Mouse (Mus musculus) neutrophil, adult 5-6 weeks (primary cell): ENCODE measurements around the gene Parp14. TPM values are rescaled to one million over a fixed set of nuclear protein-coding genes. Genes with fewer than 3 reads are reported as not detected.
"Not testable (repeated sequence)": the region's sequence is repeated elsewhere in the genome, so short reads cannot be mapped to it uniquely, and the experiment has no call there.

Experiments
- ATAC-seq: fragments of 151-379, 151-347 bp; 2 replicates; pipeline ENCODE4 v1.8.0; 2017; ENCODE audit warnings: mild to moderate bottlenecking, moderate TSS enrichment; ENCODE audit not compliant: insufficient number of reproducible peaks, poor library complexity, low FRiP score, severe bottlenecking; ENCODE audit errors: extremely low read depth
- total RNA-seq: library from RNA; stranded (forward); fragments of 200-1000 nt; gene quantifications from 2 replicates; pipeline ENCODE4 v1.2.3, GENCODE M21; 2017

Gene Parp14
- 87.9 and 94.6 TPM in 2 replicates for total RNA-seq

DNA sequence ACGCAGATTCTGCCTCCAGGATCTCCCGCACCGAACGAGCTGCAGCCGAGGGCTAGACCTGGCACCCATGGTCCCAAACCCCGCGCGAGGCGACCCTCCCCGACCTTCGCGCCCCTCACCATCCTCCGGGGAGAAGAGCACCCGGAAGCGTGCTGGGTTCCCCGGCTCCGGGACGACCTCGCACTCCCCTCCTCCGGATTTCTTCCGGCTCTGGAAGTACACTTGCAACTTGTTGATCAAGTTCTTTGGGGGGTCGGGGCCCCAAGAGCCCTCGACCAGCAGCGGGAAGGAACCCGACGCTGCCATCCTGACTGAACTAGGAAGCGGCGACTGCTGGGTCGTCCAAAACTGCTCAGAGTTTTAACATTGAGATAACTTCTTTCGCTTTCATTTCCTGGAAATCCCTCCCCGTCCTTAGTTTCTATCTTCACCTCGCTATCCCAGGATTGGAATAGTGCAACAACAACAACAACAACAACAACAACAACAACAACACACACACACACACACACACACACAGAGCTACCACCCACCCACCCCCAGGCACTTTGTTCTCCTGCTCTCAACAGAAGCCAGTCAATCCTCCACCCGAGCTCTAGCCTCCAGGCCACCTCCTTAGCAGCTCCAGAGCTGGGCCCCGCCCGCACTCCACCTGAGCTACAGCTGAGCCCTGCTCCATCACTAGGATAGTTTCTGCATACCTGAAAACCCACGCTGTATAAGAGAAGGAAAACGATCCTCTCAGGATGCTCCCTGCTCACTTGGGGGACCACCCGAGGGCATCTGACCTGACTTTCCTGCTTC, at the start of gene Parp14:
Gene Parp14, minus strand, starts transcription at position 497 of the 804 bp plus-strand sequence.
- ATAC-seq, result peak; percentile 55

- ATAC-seq, result peak; percentile 75
Measured at GRCm38 (mm10) chr16:35918721-35919543, 47.6 kb upstream of the Parp14 start.

DNA sequence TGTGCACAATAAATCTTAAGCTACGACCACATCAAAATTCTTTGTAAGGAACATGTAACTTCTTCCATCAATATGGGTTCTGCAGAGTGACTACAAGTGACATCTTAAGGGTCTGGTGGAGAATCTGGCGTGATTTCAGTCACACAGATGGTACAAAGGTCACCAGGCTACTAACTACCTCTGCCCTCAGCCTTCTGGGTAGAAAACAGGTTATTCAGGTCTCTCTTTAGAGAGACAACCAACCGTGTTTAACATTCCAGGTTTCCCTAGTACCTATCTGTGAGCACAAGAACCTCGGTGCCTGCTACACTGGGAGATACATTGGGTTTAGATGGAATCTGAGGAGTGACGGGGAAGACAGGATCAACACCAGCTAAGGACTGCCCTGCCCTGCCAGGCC, 43.0 kb upstream of the Parp14 start:
- ATAC-seq, result no peak

DNA sequence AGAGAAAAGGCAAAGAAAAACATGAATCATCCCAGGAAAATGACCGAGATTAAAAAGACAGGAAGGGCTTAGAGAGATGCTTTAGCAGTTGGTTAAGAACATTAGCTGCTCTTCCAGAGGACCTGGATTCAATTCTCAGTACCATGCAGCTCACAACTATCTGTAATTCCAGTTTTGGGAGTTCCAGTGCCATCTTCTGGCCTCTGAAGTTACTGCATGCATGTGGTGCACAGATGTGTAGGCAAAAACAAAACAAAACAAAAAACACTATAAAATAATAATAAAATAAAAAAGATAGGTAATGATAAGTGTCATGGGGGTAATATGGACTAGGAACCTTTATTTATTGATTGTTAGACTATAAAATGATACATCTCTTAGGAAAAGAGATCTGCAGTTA, 42.2 kb upstream of the Parp14 start:
- ATAC-seq, result peak; percentile 75

DNA sequence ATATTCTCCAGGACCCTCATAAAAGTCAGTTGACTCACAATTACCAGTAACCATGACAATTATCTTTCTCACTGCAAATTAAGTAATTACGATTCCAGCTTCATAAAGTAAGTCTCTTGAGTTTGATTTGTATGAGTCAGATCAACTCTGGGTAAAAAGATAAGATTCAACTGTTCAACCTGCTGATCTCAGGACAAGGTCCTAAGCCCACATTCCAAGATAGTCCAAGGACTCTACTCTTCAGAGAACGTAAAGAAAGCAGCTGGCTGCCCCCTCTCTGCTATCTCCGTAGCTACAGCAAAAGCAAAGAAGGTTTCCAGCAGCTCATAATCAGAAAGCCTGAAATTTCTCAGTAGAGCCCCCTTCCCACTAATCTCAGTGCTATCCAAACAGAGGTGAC, 40.1 kb upstream of the Parp14 start:
- no peak for ATAC-seq

- no peak for ATAC-seq
Measured at GRCm38 (mm10) chr16:35907432-35908201, 36.3 kb upstream of the Parp14 start.

DNA sequence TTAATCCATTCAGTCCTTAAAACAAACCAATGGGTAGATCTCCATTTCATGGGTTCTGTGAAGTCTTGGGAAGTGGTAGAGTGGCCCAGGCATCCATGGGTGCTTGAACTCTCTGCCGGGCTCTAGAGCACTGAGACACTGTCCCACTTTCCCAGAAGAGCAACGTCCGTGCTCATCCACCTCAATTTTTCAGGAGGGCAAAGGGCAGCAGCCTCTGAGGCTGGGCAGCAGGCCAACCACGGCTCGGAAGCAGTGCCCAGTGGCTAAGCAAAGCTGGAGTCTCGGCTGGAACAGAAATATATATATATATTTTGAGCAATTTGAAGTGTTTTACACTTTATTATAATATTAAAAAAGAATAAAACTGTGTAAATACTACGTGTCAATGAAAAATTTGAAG, 35.5 kb upstream of the Parp14 start:
- no peak for ATAC-seq

GRCm38 (mm10) chr16:35905819-35906485, 34.6 kb upstream of the Parp14 start:
- ATAC-seq, result no peak

DNA sequence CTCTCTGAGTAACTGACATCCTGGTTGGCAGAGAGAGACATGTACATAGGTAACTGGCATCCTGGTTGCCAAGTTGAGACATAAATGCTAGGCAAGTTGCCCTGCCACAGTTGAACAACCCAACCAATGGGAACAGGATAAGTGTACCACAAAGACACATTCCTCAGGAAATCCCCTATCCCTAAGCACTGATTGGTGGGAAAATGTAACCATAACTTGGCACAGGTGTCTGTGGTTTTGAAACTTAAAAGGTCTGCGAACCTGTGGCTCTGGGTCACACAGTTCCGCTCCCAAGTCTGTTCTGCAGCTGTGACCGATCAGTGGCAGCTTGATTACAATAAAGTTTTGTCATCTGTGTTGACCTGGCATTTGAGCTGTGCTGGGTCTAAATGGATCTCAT, 34.0 kb upstream of the Parp14 start:
- ATAC-seq, result no peak

GRCm38 (mm10) chr16:35904121-35904736, 32.9 kb upstream of the Parp14 start:
- ATAC-seq, result 0 out of 2 replicates have a peak, but pooled peaks have one; percentile 39

GRCm38 (mm10) chr16:35903014-35903640, 31.8 kb upstream of the Parp14 start:
- peak; percentile 42; the same call in 1 of the 2 replicates for ATAC-seq

GRCm38 (mm10) chr16:35900541-35900940, 29.2 kb upstream of the Parp14 start:
- no peak for ATAC-seq

GRCm38 (mm10) chr16:35894997-35895396, 23.7 kb upstream of the Parp14 start:
- ATAC-seq, result no peak

GRCm38 (mm10) chr16:35891603-35892002, 20.3 kb upstream of the Parp14 start:
- not testable (repeated sequence) for ATAC-seq

- ATAC-seq, result peak; percentile 51
Measured at GRCm38 (mm10) chr16:35890645-35891044, 19.3 kb upstream of the Parp14 start.

GRCm38 (mm10) chr16:35888910-35889309, 17.6 kb upstream of the Parp14 start:
- no peak for ATAC-seq

DNA sequence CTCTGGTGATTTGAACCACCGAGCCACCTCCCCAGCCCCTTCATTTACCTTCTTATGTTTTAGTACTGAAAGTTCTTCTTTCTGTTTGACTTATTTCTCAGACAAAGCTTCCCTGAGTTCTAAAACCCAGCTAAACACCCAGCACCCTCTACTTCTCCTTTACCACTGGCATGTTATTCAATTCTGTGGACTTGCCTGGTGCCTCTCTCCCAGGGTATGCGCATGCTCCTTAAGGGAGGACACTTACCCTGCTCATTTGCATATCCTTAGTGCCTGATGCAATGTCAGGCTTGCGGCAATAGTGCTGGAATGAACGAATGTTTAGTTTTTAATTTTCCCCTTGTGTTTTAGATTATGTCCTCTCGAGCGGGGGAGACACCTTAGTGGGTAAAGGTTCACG, 16.8 kb upstream of the Parp14 start:
- ATAC-seq, result no peak

DNA sequence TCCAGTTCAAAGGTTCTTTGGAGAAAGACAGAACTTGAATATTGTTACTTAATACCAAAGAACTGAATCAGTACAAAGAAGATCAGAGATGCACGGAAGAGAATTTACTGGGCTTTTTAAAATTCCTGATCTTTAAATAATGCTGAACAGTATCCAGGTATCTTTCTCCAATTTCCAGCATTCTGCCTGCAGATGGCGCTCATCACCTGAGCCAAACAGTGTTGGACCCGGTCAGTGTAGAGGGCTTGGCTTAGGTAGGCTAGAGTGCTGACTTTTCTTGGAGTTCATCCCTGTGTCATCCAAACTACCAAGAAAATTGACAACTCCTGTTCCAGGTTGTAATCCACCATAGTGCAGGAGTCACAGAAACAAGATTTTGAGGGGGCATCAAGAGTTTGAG, 3.1 kb upstream of the Parp14 start:
- peak; percentile 83 for ATAC-seq
